Mouse (Mus musculus) cerebellum, adult 2 months (tissue): ENCODE measurements around the gene Rab9.

Source experiments
- CTCF ChIP-seq: fragments of 200-500 bp; IDR thresholded peaks from 2 replicates; pipeline ENCODE4 v1.5.1; 2011; ENCODE audit warnings: low read depth, mild to moderate bottlenecking, control low read depth, low read length, moderate library complexity, borderline replicate concordance; ENCODE audit not compliant: insufficient read depth
- POLR2A ChIP-seq: fragments of 200-500 bp; IDR thresholded peaks from 2 replicates; pipeline ENCODE4 v1.6.1; 2011; ENCODE audit warnings: low read length, control low read depth, borderline replicate concordance; ENCODE audit not compliant: insufficient read depth

DNA sequence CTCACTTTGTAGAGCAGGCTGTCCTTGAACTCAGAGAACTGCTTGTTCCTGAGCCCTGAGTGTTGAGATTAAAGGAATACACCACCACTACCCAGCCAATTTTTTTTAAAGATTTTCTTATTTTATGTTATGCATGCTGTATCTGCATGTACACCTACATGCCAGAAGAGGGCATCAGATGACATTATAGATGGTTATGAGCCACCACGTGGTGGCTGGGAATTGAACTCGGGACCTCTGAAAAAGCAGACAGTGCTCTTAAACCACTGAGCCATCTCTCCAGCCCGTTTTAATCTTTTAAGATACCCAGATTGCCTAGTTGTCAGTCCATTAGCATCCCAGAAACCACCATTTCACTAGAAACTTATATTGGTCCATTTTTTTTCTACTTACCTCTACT is 25.3 kb downstream of the Rab9 start:
- no peak for TF ChIP-seq CTCF
- no peak for TF ChIP-seq POLR2A
